Mouse (Mus musculus): ENCODE results near the gene Gucy2c.

The Gucy2c gene

DNA sequence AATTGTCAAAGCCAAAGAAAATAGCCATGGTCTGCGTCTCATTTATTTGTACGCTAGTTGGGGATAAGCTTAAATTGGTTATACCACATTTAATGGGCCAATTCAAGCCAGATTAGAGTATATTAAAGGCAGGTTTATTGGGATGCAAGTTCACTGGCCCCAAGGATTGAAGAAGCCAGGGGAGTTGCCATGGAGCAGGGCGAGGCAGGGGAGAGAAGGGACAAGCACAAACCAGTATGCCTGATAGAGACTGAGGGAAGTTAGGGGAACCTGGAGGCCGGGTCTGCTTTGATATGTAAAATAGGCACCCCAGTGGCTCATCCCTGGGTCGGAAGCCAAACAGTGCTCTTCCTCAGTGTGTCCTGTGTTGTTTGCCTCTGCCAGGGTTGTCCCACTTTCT, 112.3 kb downstream of the Gucy2c start:
- no peak for DNase-seq (ENCODE audit: extremely low spot score)

DNA sequence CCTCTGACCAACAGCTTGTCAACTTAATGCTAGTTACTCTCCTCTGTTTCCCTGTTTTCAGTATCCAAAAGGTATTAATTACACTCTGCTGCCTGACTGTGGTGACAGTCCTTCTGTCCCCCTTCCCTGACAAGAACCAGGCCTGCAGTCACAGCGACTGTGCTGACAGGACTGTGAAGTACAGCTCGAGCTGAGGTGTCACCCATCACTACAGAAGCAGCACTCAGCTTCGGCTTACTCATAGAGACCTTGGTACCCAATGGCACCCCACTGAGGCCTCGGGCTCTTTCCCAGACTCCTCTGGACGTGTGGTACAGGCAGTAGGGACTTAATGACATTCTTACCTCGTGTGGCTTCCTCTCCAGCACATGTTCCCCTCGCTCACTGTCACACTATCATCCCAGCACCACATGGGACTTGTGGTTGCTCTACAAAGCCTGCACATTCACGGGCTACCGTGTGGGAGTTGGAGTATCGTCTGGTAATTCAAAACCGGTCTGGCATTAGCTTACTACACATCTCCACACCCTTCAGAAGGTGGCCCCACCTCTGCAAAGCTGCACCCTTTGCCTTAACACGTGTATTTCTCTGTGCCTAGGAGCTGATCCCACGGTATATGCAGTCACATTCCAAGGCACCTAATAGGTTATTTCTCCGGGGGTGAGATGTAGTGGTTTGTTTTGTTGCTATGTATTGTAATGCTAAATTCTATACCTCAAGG, 113.1 kb downstream of the Gucy2c start:
- DNase-seq (ENCODE audit: extremely low spot score) = no peak

DNA sequence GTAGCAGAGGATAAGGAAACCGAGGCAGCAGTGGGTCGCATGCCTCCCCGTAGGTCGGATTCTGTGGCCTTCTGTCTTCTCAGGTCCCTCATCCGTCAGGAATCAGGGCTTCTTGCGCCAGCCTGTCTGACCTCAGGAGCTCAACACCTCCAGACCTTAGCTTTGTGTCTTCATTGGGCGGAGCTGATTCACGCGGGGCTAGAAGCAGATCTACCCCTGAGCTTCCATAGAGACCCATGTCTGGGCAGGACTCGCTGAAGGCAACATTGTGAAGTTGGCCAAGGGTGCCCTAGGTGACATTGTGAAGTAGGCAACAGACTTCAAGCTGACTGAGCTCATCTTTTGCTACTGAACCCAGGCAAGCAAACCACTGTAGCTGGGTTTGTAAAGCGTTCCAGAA, 119.5 kb downstream of the Gucy2c start:
- DNase-seq (ENCODE audit: extremely low spot score) = no peak

DNA sequence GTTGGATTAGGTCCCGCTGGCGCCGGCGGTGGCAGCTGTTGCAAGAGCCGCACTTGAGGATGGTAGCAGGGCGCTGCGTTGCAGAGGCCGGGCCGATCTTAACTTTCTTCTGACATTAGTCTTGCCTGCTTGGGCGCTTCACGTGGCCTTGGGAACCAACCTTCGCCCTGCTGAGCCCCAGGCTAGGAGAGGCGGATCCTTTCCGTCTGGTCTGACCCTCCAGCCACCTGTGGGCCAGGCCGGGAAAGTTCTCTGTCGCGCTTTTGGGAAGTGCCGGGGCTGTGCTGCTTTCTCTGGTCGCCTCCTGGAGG, 119.9 kb downstream of the Gucy2c start, which contains the start of gene Plbd1:
Gene Plbd1 (minus strand): TSS at position 223 of the 311 bp plus-strand sequence.
- DNase-seq (ENCODE audit: extremely low spot score) = peak; percentile 38

DNA sequence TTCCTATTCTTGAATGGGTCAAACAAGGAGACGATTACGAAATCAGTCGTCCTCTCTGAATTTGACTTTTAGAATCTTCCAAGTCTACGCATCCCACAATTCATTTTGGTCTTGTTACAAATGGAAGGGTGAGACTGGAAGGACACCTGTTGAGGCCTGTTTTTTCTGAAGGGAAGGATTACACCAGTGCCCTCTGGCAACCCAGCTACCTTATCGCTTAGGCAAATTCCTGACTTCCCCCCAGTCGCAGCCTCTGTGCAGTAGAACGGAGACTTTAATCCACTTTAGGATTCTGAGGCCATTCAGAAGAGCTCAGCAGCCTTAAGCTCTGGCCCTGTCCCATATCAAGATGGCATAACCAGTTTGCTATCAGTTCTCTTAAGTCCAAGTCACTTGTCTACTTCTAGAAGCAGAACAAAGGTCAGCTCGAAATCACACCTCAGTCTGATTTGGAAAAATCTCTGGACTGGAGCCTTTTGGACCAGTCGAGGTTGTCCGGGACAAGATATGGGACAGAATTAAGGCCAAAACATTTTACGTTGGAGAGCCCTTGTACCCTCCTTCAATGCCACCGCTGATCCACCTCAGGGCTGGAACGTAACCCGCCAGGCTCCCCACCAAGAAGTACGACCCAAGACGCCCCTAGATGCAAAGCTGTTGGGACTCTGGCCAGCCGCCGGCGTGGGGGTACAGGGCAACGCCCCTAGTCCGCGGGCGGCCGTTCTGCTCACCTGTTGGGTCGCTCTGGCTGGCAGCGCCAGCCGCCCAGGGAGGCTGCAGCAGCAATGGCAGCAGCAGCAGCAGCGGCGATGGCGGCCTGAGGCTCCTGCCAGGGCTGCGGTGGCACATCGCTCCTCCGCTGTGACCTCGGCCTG, 120.5 kb downstream of the Gucy2c start:
- peak; percentile 15 for DNase-seq (ENCODE audit: extremely low spot score)

DNA sequence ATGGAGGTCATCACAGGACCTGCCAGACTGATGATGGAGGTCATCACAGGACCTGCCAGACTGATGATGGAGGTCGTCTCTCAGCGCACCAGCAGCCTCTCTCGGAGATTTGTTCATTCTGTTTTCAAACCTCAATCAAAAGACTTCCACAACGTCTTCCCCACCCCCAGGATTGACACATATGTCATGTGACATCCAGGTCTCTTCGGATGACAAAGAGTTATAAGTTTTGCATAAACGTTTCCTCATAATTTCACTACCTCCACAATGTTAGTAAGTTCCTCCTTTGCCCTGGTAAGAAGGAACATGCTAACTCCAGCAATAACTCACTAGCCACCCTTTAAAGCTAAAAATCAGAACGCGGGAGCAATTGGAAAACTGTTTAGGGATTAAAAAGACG, 122.3 kb downstream of the Gucy2c start:
- DNase-seq (ENCODE audit: extremely low spot score) = no peak

DNA sequence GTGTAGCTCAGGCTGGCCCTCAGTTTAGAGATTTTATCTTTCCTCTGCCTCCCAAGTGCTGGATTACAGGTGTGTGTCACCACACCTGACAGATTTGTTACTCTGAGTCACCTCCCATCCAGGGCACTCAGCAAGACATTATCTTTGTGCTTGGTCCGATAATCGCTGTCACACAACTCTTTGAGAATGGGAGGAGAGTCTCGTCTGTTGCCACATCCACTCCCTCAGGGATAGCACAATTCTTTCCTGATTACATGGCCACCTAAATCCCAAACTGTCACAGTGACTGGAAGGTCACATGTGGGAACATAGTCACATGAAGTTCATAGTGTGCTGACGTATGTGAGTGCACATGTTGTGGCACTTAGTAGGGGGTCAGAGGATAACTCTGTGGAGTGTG, 123.3 kb downstream of the Gucy2c start:
- no peak for DNase-seq (ENCODE audit: extremely low spot score)

DNA sequence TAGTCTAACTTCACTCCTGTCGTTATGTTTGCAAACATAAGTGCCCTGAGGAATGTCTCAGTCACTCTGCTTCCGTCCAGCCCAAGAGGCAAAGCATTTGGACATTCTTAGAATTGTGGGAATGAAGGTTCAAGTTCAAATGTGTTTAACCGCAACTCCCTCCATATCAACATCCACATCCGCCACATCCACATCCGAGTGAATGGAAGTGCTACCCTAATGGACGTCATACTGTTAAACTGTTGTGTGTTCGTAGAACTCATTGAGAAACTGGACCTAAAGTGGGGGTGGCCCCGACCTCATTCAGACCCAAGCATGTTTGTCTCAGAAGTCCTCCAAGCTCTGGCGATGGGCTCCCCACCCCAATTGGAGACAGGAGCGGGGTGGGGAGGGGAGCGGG, 125.8 kb downstream of the Gucy2c start:
- DNase-seq (ENCODE audit: extremely low spot score) = no peak

DNA sequence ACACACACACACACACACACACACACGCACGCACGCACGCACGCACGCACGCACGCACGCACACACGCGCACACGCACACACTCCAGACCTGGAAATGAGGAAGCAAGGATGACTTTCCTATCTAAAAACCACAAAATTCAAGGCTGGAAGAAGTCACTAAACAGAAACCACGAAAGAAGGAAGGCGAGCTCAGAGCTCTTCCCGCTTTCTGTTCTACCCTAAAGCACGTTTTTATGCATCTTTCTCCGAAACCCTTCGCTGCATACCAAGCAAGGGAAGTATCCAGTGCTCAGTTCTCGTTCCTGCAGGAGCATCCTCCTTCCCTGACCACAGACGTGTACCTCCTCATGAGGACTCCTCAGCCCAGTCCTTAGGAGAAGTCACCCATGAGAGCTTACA, 127.1 kb downstream of the Gucy2c start:
- no peak for DNase-seq (ENCODE audit: extremely low spot score)

DNA sequence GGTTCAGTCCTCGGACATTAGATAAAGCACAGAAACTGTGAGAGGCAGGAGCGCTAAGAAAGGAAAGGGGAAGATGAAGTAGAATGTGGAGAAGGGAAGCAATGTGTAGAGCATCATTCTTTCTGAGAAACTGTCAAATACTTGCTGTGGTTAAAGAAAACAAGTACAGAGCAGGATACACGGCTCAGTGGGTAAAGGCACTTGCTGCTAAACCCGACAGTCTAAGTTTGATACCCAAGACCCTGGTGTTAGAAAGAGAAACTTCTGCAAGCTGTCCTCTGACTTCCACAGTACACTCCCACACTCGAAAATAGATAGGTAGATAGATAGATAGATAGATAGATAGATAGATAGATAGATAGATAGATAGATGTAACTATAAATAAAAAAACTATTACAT, 128.2 kb downstream of the Gucy2c start:
- no peak for DNase-seq (ENCODE audit: extremely low spot score)

DNA sequence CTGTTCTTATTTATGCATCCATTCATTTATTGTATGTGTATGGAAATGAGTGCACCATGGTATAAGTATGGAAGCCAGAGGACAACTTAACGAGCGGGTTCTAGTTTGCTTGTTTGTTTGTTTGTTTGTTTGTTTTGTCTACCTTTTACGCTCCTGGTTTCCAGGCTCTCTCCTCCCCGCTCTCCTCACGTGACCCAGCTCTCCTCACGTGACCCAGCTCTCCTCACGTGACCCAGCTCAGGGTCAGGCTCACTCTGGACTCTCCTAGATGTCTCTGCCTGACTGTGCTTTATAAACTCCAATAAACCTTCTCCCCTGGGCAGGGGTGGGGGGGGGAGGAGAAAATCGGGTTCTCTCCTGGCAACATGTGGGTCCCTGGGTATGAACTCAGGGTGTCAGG, 130.9 kb downstream of the Gucy2c start:
- DNase-seq (ENCODE audit: extremely low spot score) = no peak

DNA sequence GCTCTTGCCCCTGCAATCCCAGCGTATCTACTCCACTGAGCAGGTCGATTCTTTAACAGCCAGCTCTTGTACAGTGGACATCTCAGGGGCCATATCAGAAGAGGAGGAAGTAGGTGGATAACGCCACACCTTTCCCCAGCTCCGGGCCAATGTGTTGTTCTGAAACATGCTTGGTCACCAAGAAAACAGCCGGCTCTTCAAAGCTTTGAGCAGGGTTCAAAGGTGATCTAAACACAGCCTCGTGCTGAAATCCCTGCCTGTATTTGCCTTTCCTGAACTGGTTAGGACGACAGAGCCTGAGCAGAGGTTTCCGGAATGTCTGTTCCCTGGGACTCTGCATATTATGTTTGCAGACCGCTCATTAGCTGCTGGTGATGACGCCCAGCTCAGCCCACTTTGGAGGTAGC, 134.1 kb downstream of the Gucy2c start:
- DNase-seq (ENCODE audit: extremely low spot score) = no peak

Measured in embryo, embryonic 9.5 days (tissue).